Mouse (Mus musculus): ENCODE measurements around the gene Tapbp.

The Tapbp gene

GRCm38 (mm10) chr17:33968927-33969326 is 53.2 kb downstream of the Tapbp start:
- DNase-seq (ENCODE audit: low read depth): no peak

GRCm38 (mm10) chr17:33969394-33969793 is 53.7 kb downstream of the Tapbp start:
- no peak for DNase-seq (ENCODE audit: low read depth)

- no peak for DNase-seq (ENCODE audit: low read depth)
Observed at GRCm38 (mm10) chr17:33972691-33973090, 57.0 kb downstream of the Tapbp start.

DNA sequence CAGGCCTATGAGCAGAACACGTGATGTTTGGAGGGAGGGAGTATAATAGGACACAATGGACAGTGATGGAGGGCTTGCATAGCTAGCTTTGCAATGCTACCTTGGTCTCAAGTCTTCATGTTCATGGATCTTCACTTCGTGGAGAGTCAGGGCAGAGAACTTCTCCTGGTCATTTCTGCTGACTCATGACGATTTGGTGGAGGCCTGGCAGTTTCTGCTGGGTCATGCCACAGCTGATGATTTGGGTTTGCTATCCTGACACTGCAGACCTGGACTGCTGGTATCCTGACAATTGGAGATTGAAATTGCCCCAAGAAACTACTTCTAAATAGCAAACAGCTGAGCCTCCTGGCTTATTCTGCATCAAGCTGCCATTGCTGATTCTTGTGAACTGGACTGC is 57.9 kb downstream of the Tapbp start:
- DNase-seq (ENCODE audit: low read depth): no peak

DNA sequence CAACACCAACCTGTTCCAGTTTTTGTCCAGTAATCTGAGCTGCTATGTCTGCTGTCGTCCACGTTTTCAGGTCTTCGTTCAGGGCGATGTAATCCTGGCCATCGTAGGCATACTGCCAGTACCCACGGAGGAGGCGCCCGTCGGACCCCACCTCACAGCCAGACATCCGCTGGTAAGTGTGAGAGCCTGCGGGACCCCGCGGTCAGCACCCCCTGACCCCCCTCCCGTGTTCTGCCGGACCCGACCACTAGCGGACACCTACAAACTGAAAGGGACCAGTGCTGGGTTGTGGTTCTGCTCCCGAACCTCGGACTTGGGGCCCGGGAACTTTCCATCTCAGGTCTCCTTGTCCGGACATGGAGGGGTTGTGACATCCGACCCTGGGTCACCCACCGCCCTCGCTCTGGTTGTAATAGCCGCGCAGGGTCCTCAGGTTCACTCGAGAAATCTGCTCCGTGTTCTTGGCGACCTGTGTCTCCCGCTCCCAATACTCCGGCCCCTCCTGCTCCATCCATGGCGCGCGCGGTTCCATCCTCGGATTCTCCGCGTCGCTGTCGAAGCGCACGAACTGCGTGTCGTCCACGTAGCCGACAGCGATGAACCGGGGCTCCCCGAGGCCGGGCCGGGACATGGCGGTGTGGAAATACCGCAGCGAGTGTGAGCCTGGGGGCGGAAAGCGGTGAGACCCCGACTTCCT is 62.3 kb downstream of the Tapbp start:
- no peak for DNase-seq (ENCODE audit: low read depth)

DNA sequence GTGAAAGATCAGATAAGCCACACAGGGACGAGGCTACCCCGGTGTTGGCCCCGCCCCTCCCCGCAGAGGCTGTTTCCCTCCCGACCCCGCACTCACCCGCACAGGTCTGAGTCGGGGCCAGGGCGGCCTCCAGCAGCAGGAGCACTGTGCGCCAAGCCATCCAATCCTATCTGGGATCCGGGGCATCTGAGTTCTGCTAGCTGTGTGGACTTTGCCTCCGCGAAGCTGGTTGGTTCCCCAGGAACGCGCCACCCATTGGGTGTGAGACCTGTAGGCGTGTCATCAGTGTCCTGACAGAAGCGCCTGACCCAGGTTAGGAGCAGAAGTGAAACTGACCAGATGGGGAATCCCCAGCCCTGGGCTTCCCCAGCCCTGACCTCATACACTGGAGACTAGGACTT is 62.9 kb downstream of the Tapbp start:
- no peak for DNase-seq (ENCODE audit: low read depth)
